Mouse (Mus musculus) CH12.LX (cell line): ENCODE results near the gene Actr1a. TPM values are rescaled to one million over a fixed set of nuclear protein-coding genes. Genes with fewer than 3 reads are reported as not detected.
A peak's percentile ranks its signal among the peaks of the same experiment; 100 is the strongest.

Experiments
- DNase-seq: peaks from one replicate; pipeline ENCODE4 v3.0.0-alpha.2; 2013; ENCODE audit errors: extremely low read depth
- H3K27ac ChIP-seq: 2 replicates; pipeline ENCODE4 v1.5.1; 2012; ENCODE audit warnings: low read depth, mild to moderate bottlenecking, control low read depth, moderate library complexity; ENCODE audit not compliant: insufficient read depth
- H3K27me3 ChIP-seq: replicated peaks from 2 replicates; pipeline ENCODE3; 2012; ENCODE audit warnings: inconsistent platforms
- H3K36me3 ChIP-seq, 2 experiments: replicated peaks in 1 of 2; 2 replicates each; pipeline versions ENCODE3 to v1.6.1; 2012; ENCODE audit warnings: inconsistent platforms in 1 of 2, low read length in 1 of 2, mild to moderate bottlenecking in 1 of 2, mixed read lengths in 1 of 2, moderate library complexity in 1 of 2; ENCODE audit not compliant: control insufficient read depth in 1 of 2, insufficient read depth in 1 of 2
- H3K4me1 ChIP-seq, 2 experiments: 2 replicates each; pipeline ENCODE4 v1.6.1; 2012; ENCODE audit warnings: inconsistent platforms in 1 of 2, moderate library complexity in 1 of 2; ENCODE audit not compliant: insufficient read depth in 2 of 2, control insufficient read depth in 1 of 2
- H3K4me2 ChIP-seq: 2 replicates; pipeline ENCODE4 v1.6.1; 2012; ENCODE audit warnings: low read depth, mild to moderate bottlenecking, control low read depth; ENCODE audit not compliant: poor library complexity, insufficient read depth, severe bottlenecking
- H3K4me3 ChIP-seq, 3 experiments: fragments of 150-350 bp in 1 of 3; sonication (generic) in 1 of 3; replicated peaks in 1 of 3; 2 replicates each; pipeline versions ENCODE3 to v1.5.1; 2011 to 2012; ENCODE audit warnings: low read depth in 2 of 3, low read length in 2 of 3, mild to moderate bottlenecking in 2 of 3, moderate library complexity in 2 of 3, control low read depth in 1 of 3, improper control_type of control experiment in 1 of 3, inconsistent platforms in 1 of 3, mixed read lengths in 1 of 3; ENCODE audit not compliant: poor library complexity in 1 of 3
- H3K79me2 ChIP-seq: replicated peaks from 2 replicates; pipeline ENCODE4 v1.6.1; 2012; ENCODE audit warnings: mild to moderate bottlenecking, moderate library complexity; ENCODE audit not compliant: control insufficient read depth, poor library complexity, insufficient read depth, severe bottlenecking; ENCODE audit errors: extremely low read depth
- H3K9ac ChIP-seq: 2 replicates; pipeline ENCODE4 v1.6.1; 2012; ENCODE audit warnings: low read depth, mild to moderate bottlenecking, control low read depth, moderate library complexity; ENCODE audit not compliant: insufficient read depth
- H3K9me3 ChIP-seq: replicated peaks from 2 replicates; pipeline ENCODE3; 2012; ENCODE audit warnings: low read length, inconsistent platforms, mixed read lengths
- CHD1 ChIP-seq: IDR thresholded peaks from 2 replicates; pipeline ENCODE4 v1.6.1; 2012; ENCODE audit warnings: low read depth, low read length, improper control_type of control experiment, inconsistent platforms
- IRF4 ChIP-seq: IDR thresholded peaks from 2 replicates; pipeline ENCODE4 v1.6.1; 2014; ENCODE audit warnings: low read depth, mild to moderate bottlenecking, inconsistent platforms, low read length, improper control_type of control experiment
- KAT2A ChIP-seq: IDR thresholded peaks from 2 replicates; pipeline ENCODE4 v1.6.1; 2012; ENCODE audit warnings: low read length, improper control_type of control experiment, inconsistent platforms; ENCODE audit not compliant: insufficient replicate concordance
- MAX ChIP-seq: IDR thresholded peaks from 2 replicates; pipeline ENCODE4 v1.6.1; 2011; ENCODE audit warnings: low read length, improper control_type of control experiment
- POLR2A ChIP-seq: IDR thresholded peaks from 2 replicates; pipeline ENCODE4 v1.6.1; 2011; ENCODE audit warnings: low read depth, mild to moderate bottlenecking, improper control_type of control experiment, low read length
- RAD21 ChIP-seq: IDR thresholded peaks from 2 replicates; pipeline ENCODE4 v1.6.1; 2011; ENCODE audit warnings: low read depth, mild to moderate bottlenecking, low read length, improper control_type of control experiment, moderate library complexity
- TCF12 ChIP-seq: IDR thresholded peaks from 2 replicates; pipeline ENCODE4 v1.6.1; 2014; ENCODE audit warnings: low read depth, mild to moderate bottlenecking, inconsistent platforms, low read length, improper control_type of control experiment
- UBTF ChIP-seq: IDR thresholded peaks from 2 replicates; pipeline ENCODE4 v1.6.1; 2012; ENCODE audit warnings: low read depth, mild to moderate bottlenecking, inconsistent platforms, low read length, improper control_type of control experiment, moderate library complexity
- USF1 ChIP-seq: IDR thresholded peaks from 2 replicates; pipeline ENCODE4 v1.6.1; 2014; ENCODE audit warnings: low read depth, mild to moderate bottlenecking, inconsistent platforms, low read length, improper control_type of control experiment
- ZNF384 ChIP-seq: IDR thresholded peaks from 2 replicates; pipeline ENCODE4 v1.6.1; 2012; ENCODE audit warnings: low read depth, low read length, improper control_type of control experiment, inconsistent platforms
- dilution Hi-C: fragments of 300-500 bp; cut with MboI; formaldehyde crosslinking; loops from 2 replicates; pipeline ENCODE4 v1.14.3; 2020; ENCODE audit warnings: low sequenced_read_pairs; ENCODE audit not compliant: extremely low pct_unique_long_range_greater_than_20kb, extremely low pct_ligation_motif_present
- in situ Hi-C: fragments of 300-500 bp; cut with MboI; formaldehyde crosslinking; loops from 3 replicates; pipeline ENCODE4 v1.14.3; 2019; ENCODE audit warnings: low sequenced_read_pairs, low pct_ligation_motif_present, low pct_unique_long_range_greater_than_20kb, mixed read lengths
- polyA plus RNA-seq: library from polyadenylated mRNA; unstranded; fragments of >175 nt; gene quantifications from 2 replicates; pipeline ENCODE4 v1.2.1, GENCODE M21; 2012; ENCODE audit warnings: low read depth; ENCODE audit not compliant: insufficient read length
- total RNA-seq, 2 experiments: library from RNA; depleted of rRNA; stranded (reverse); fragments of 300-350 nt in 1 of 2; fragments of >200 nt in 1 of 2; gene quantifications; 2 replicates each; pipeline ENCODE4 v1.2.3; 2012 to 2014

The Actr1a gene
- total and polyA plus RNA-seq, 3 experiments, result 69.4 to 88.4 (median 75.7) TPM

GRCm38 (mm10) chr19:46348761-46349458, 46.6 kb downstream of the Actr1a start (continued):
- TF ChIP-seq IRF4 (0 out of 2 replicates have a peak, but pooled peaks have one; percentile 25), MAX (peak; percentile 69), CHD1 (no peak), USF1 (no peak), POLR2A (peak; percentile 76), TCF12 (peak; percentile 72), RAD21 (no peak), UBTF (no peak)

GRCm38 (mm10) chr19:46347936-46348668, 47.4 kb downstream of the Actr1a start:
- no peak for DNase-seq
- Histone ChIP-seq H3K9ac (peak overlapping the region; percentile 82), H3K27ac (no peak overlapping the region), H3K4me3 (peak overlapping the region; percentile 53 to 84 (median 82)), H3K9me3 (no peaks in the 10 kb centered on the region), H3K4me1 (peaks cover 6 to 25% of the 10 kb centered on the region in 2 experiments), H3K27me3 (no peaks in the 10 kb centered on the region), H3K36me3 (peaks cover 0 to 5% of the 10 kb centered on the region in 2 experiments), H3K79me2 (no peaks in the 10 kb centered on the region), H3K4me2 (peak overlapping the region; percentile 95)
- dilution Hi-C loops (no loop called here), in situ Hi-C loops (no loop called here)
- TF ChIP-seq USF1, result no peak
- TF ChIP-seq POLR2A, result no peak
- TF ChIP-seq ZNF384, result peak; percentile 85

- dilution Hi-C loops, result no loop called here
- Histone ChIP-seq H3K4me2 (no peak overlapping the region), H3K4me3 (no peak overlapping the region), H3K4me1 (peaks cover 6 to 25% of the 10 kb centered on the region in 2 experiments), H3K79me2 (no peaks in the 10 kb centered on the region), H3K27ac (no peak overlapping the region), H3K27me3 (no peaks in the 10 kb centered on the region), H3K9me3 (no peaks in the 10 kb centered on the region), H3K9ac (no peak overlapping the region), H3K36me3 (peaks cover 0 to 5% of the 10 kb centered on the region in 2 experiments)
- TF ChIP-seq KAT2A (no peak), ZNF384 (peak; percentile 76; the same call in 1 of the 2 replicates)
- in situ Hi-C loops, result no loop called here
- DNase-seq, result no peak
Observed at GRCm38 (mm10) chr19:46347146-46347545, 48.4 kb downstream of the Actr1a start.
